Mouse (Mus musculus) embryonic facial prominence, embryonic 10.5 days (tissue): ENCODE data around the gene Rhbdf2. TPM values are rescaled to one million over a fixed set of nuclear protein-coding genes. Genes with fewer than 3 reads are reported as not detected.
A peak's percentile ranks its signal among the peaks of the same experiment; 100 is the strongest.

Source experiments
- DNase-seq: peaks from one replicate; pipeline ENCODE4 v3.0.0-alpha.2; 2017; ENCODE audit warnings: low spot score
- H3K27ac ChIP-seq: fragments of 300-500 bp; sonication (generic); replicated peaks from 2 replicates; pipeline ENCODE4 v1.5.1; 2016; ENCODE audit warnings: mild to moderate bottlenecking
- H3K27me3 ChIP-seq: fragments of 300-500 bp; sonication (generic); replicated peaks from 2 replicates; pipeline ENCODE4 v1.6.1; 2016; ENCODE audit warnings: low read depth, mild to moderate bottlenecking; ENCODE audit not compliant: poor library complexity, severe bottlenecking
- H3K36me3 ChIP-seq: fragments of 300-500 bp; sonication (generic); replicated peaks from 2 replicates; pipeline ENCODE4 v1.6.1; 2016; ENCODE audit warnings: mild to moderate bottlenecking, moderate library complexity
- H3K4me1 ChIP-seq: fragments of 300-500 bp; sonication (generic); 2 replicates; pipeline ENCODE4 v1.6.1; 2016
- H3K4me3 ChIP-seq: fragments of 300-500 bp; sonication (generic); 2 replicates; pipeline ENCODE4 v1.5.1; 2016; ENCODE audit warnings: mild to moderate bottlenecking, moderate library complexity
- H3K9me3 ChIP-seq: fragments of 300-500 bp; sonication (generic); 2 replicates; pipeline ENCODE4 v1.6.1; 2016; ENCODE audit warnings: mild to moderate bottlenecking
- WGBS: fragments of 180-500 bp; shearing (Covaris S2); methylation state at CpG from one replicate; pipeline ENCODE4 v1.1.7; 2016; 5-methylcytosine and 5-hydroxymethylcytosine counted together
- polyA plus RNA-seq: library from polyadenylated mRNA; unstranded; fragments of >200 nt; fragmentation: Nextera tagmentation; extraction: Ambion mirVana; gene quantifications from 2 replicates; pipeline ENCODE4 v1.2.1, GENCODE M21; 2016

Rhbdf2 gene
- polyA plus RNA-seq, 1 experiment from 2014 or later, result 5.5 TPM

- H3K9me3 ChIP-seq, result no peaks in the 10 kb centered on the region
- no peak for DNase-seq
- 81% methylated on average over 16 of the region's 16 CpGs for WGBS
- H3K4me3 ChIP-seq, result peak overlapping the region; percentile 55; the same call in 1 of the 2 replicates
- H3K36me3 ChIP-seq, result no peaks in the 10 kb centered on the region
- H3K27me3 ChIP-seq, result peaks cover 72% of the 10 kb centered on the region
- H3K4me1 ChIP-seq, result peaks cover 83% of the 10 kb centered on the region
- peak overlapping the region; percentile 88 for H3K27ac ChIP-seq
These were observed 29.8 kb upstream of the Rhbdf2 start for GRCm38 (mm10) chr11:116656348-116657191.

- no peaks in the 10 kb centered on the region for H3K36me3 ChIP-seq
- peak within 1 kb of the TSS; percentile 65 for H3K4me3 ChIP-seq
- peaks cover 74% of the 10 kb centered on the region for H3K27me3 ChIP-seq
- H3K4me1 ChIP-seq, result peaks cover 83% of the 10 kb centered on the region
- no peaks in the 10 kb centered on the region for H3K9me3 ChIP-seq
- peak within 1 kb of the TSS; percentile 68 for H3K27ac ChIP-seq
- DNase-seq, result peak; percentile 72
- 5% methylated on average over 28 of the region's 28 CpGs for WGBS
These were observed 27.5 kb upstream of the Rhbdf2 start, which contains the start of gene Cygb for GRCm38 (mm10) chr11:116654255-116654821. TSS of gene Cygb (minus strand) at chr11:116654313.

DNA sequence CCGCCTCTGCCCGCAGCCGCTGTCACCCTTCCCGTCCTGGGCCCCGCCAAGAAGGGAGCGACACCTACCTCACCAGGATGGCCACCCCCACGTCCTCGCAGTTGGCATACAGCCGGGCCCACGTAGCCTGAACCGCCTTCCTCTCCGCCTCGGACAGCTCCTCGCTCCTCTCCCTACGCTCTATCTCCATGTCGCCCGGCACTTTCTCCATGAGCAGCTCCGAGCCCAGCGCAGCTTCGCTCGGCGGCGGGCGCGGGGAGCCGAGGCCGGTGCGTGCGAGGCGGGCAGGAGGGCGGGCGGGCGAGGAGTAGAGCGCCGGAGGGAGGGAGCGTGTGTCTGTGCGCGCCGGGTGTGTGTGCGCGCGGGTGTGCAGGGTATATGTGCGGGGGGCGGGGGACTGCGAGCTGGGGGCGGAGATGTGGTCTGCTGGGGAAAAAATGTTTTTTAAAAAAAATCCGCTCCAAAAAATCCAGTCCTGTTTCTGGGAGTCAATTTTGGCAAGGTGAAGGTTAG, 26.9 kb upstream of the Rhbdf2 start:
- under 1% methylated on average over 47 of the region's 47 CpGs for WGBS
- DNase-seq, result peak; percentile 67
- Histone ChIP-seq H3K27ac (peak overlapping the region; percentile 68), H3K4me3 (peak overlapping the region; percentile 65), H3K9me3 (no peaks in the 10 kb centered on the region), H3K27me3 (peaks cover 75% of the 10 kb centered on the region), H3K4me1 (peaks cover 84% of the 10 kb centered on the region), H3K36me3 (no peaks in the 10 kb centered on the region)

DNA sequence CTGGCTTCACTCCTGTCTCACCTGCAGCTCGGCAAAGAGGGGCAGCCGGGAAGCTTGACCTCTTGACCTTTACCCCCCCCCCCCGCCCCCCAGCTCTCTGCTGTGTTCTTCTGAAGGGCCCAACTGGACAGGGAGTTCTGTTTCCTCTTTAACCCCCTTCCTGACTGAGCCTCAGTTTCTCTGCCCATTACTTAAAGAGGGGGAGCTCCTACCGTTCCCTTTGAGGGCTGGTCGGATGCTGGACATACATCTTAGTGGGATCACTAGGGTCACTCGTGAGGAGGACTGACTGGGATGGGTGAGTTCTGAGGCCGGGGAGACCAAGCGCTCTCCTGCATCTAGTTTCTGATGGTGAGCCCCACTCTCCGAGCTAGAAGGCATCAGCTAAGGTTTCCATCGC, 26.4 kb upstream of the Rhbdf2 start, which contains the start of gene Prcd:
Gene Prcd, plus strand, starts transcription at position 301 of the 400 bp plus-strand sequence.
- Histone ChIP-seq H3K36me3 (no peaks in the 10 kb centered on the region), H3K27ac (peak within 1 kb of the TSS; percentile 68), H3K4me3 (peak within 1 kb of the TSS; percentile 65), H3K9me3 (no peaks in the 10 kb centered on the region), H3K27me3 (peaks cover 75% of the 10 kb centered on the region), H3K4me1 (peaks cover 84% of the 10 kb centered on the region)
- 3% methylated on average over 10 of the region's 10 CpGs for WGBS
- no peak for DNase-seq

GRCm38 (mm10) chr11:116652330-116653098, 25.7 kb upstream of the Rhbdf2 start:
- peak overlapping the region; percentile 65 for H3K4me3 ChIP-seq
- WGBS, result 53% methylated on average over 25 of the region's 25 CpGs
- no peak overlapping the region for H3K27ac ChIP-seq
- H3K9me3 ChIP-seq, result no peaks in the 10 kb centered on the region
- no peaks in the 10 kb centered on the region for H3K36me3 ChIP-seq
- H3K27me3 ChIP-seq, result peaks cover 75% of the 10 kb centered on the region
- peaks cover 84% of the 10 kb centered on the region for H3K4me1 ChIP-seq
- DNase-seq, result no peak

GRCm38 (mm10) chr11:116651339-116651738, 24.5 kb upstream of the Rhbdf2 start:
- Histone ChIP-seq H3K4me3 (no peak overlapping the region), H3K27ac (0 out of 2 replicates have a peak overlapping the region, but pooled peaks have one; percentile 21), H3K27me3 (peaks cover 79% of the 10 kb centered on the region), H3K9me3 (no peaks in the 10 kb centered on the region), H3K36me3 (no peaks in the 10 kb centered on the region), H3K4me1 (peaks cover 84% of the 10 kb centered on the region)
- no peak for DNase-seq
- WGBS, result 81% methylated on average over 8 of the region's 8 CpGs

DNA sequence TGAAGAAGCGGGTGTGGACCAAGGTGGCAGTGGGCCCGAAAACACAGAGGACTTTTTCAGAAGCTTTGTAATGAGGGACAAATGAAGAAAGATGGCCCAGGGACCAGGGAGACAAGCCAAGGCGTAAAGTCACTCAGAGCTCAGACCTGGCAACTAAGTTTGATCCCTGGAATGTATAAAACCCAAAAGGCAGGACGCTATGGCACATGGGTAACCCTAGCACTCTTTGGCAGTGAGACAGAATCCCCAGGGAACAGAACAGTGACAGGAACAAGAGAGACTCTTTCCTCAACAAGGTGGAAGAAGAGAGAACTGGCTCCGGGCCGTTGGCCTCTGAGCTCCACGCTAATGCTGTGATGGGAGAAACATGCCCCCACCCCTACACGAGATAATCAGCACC, 24.0 kb upstream of the Rhbdf2 start:
- peaks cover 88% of the 10 kb centered on the region for H3K4me1 ChIP-seq
- H3K36me3 ChIP-seq, result no peaks in the 10 kb centered on the region
- peaks cover 78% of the 10 kb centered on the region for H3K27me3 ChIP-seq
- WGBS, result 87% methylated on average over 8 of the region's 8 CpGs
- no peak overlapping the region for H3K4me3 ChIP-seq
- no peak for DNase-seq
- no peaks in the 10 kb centered on the region for H3K9me3 ChIP-seq
- no peak overlapping the region for H3K27ac ChIP-seq

DNA sequence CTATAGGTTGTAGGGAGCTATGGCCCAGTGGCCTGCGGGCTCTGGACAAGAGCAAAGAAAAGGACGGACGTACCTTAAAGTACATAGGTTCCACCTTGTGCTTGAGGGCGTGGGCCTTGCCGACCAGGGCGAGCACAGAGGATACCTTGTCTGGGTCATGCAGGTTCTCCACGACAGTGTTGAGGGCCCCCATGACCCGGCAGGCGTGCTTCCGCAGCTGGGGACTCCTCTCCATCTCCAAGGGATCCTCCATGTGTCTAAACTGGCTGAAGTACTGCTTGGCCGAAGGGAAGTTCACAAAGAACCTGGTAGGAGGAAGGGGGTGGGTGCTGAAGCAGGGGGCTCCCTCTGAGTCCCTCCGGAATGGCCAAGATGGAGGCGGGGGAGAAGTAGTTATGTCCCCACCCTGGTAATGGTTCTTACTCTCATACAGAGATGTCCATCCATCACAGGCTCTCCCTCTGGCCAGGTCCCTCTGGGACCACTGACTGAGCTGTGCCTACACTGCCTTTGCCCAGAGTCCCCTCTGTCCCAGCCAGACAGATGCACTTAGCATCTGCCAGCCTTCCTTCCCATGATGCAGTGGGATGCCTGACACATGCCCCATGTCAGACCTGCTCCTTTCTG, 23.0 kb upstream of the Rhbdf2 start:
- peaks cover 70% of the 10 kb centered on the region for H3K27me3 ChIP-seq

GRCm38 (mm10) chr11:116648976-116649375, 22.2 kb upstream of the Rhbdf2 start:
- DNase-seq, result no peak
- Histone ChIP-seq H3K27me3 (peaks cover 61% of the 10 kb centered on the region), H3K4me1 (peaks cover 96% of the 10 kb centered on the region), H3K4me3 (no peak overlapping the region), H3K36me3 (no peaks in the 10 kb centered on the region), H3K27ac (peak overlapping the region; percentile 85), H3K9me3 (no peaks in the 10 kb centered on the region)
- WGBS, result 67% methylated on average over 10 of the region's 10 CpGs

More for the DNA sequence above, 23.0 kb upstream of the Rhbdf2 start:
- peaks cover 96% of the 10 kb centered on the region for H3K4me1 ChIP-seq
- 86% methylated on average over 13 of the region's 13 CpGs for WGBS
- no peaks in the 10 kb centered on the region for H3K36me3 ChIP-seq
- H3K4me3 ChIP-seq, result 0 out of 2 replicates have a peak overlapping the region, but pooled peaks have one; percentile 2
- H3K27ac ChIP-seq, result peak overlapping the region; percentile 85
- no peaks in the 10 kb centered on the region for H3K9me3 ChIP-seq
- DNase-seq, result no peak

- peaks cover 55% of the 10 kb centered on the region for H3K27me3 ChIP-seq
These were observed 21.5 kb upstream of the Rhbdf2 start for GRCm38 (mm10) chr11:116648213-116648921.

DNA sequence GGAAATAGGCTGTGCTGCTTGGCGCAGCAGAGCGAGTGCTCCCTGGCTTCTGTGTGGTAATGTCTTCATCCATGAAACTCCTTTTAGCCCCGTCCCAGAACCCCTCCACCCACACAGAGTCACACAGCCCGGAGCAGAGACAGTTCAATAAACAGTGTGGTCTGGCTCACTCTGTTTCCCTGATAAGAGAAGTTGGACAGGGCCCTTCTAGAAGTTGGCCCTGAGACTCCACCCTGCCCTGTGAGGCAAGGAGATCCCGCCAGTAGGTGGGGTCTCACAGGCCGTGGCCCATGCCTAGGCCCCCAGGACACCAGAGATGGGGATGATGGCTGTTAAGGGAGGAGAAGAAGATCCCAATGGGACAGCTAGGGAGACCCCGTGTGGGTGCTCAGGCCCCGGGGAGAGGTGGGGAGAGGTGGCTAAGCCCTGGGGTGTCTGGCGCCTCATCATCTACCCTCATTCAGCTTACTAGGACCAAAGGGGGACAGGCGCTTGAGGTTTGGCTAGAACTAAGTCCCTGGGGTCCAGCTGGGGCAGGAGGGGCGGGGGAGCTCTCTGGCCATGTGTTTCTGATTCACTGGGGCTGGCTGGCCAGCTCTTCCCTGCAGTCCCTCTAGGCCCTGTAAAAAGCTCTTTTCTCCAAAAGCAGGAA, 20.6 kb upstream of the Rhbdf2 start:
- WGBS, result 39% methylated on average over 11 of the region's 11 CpGs
- Histone ChIP-seq H3K4me3 (peak overlapping the region; percentile 24), H3K36me3 (no peaks in the 10 kb centered on the region), H3K9me3 (no peaks in the 10 kb centered on the region), H3K27ac (peak overlapping the region; percentile 85), H3K4me1 (peaks cover 89% of the 10 kb centered on the region), H3K27me3 (peaks cover 46% of the 10 kb centered on the region)
- peak; percentile 80 for DNase-seq

More at GRCm38 (mm10) chr11:116648213-116648921, 21.5 kb upstream of the Rhbdf2 start:
- H3K9me3 ChIP-seq, result no peaks in the 10 kb centered on the region
- H3K27ac ChIP-seq, result peak overlapping the region; percentile 85
- WGBS, result 34% methylated on average over 18 of the region's 18 CpGs
- no peaks in the 10 kb centered on the region for H3K36me3 ChIP-seq
- H3K4me1 ChIP-seq, result peaks cover 96% of the 10 kb centered on the region
- H3K4me3 ChIP-seq, result peak overlapping the region; percentile 24
- DNase-seq, result peak; percentile 15
